Mouse (Mus musculus) forebrain, embryonic 13.5 days (tissue): ENCODE measurements around the gene Cdkal1. TPM values are rescaled to one million over a fixed set of nuclear protein-coding genes. Genes with fewer than 3 reads are reported as not detected.

ENCODE experiments used
- ATAC-seq: fragments of 200-750 bp; cut with Nextera tagmentation; 2 replicates; pipeline ENCODE4 v1.8.0; 2017
- H3K27ac ChIP-seq: fragments of 300-500 bp; sonication (generic); 2 replicates; pipeline ENCODE4 v1.5.1; 2015; ENCODE audit warnings: inconsistent platforms, mild to moderate bottlenecking, moderate library complexity
- H3K27me3 ChIP-seq: fragments of 300-500 bp; sonication (generic); 2 replicates; pipeline ENCODE4 v1.6.1; 2015; ENCODE audit warnings: mild to moderate bottlenecking, inconsistent platforms
- H3K36me3 ChIP-seq: fragments of 300-500 bp; sonication (generic); 2 replicates; pipeline ENCODE4 v1.6.1; 2015; ENCODE audit warnings: mild to moderate bottlenecking, inconsistent platforms; ENCODE audit not compliant: poor library complexity, severe bottlenecking
- H3K4me1 ChIP-seq: fragments of 300-500 bp; sonication (generic); 2 replicates; pipeline ENCODE4 v1.6.1; 2015; ENCODE audit warnings: inconsistent platforms
- H3K4me2 ChIP-seq: fragments of 300-500 bp; sonication (generic); 2 replicates; pipeline ENCODE4 v1.6.1; 2015; ENCODE audit warnings: inconsistent platforms, mild to moderate bottlenecking, moderate library complexity
- H3K4me3 ChIP-seq: fragments of 300-500 bp; sonication (generic); 2 replicates; pipeline ENCODE4 v1.5.1; 2015; ENCODE audit warnings: mild to moderate bottlenecking, inconsistent platforms
- H3K9ac ChIP-seq: fragments of 300-500 bp; sonication (generic); 2 replicates; pipeline ENCODE4 v1.6.1; 2015; ENCODE audit warnings: mild to moderate bottlenecking, inconsistent platforms
- H3K9me3 ChIP-seq: fragments of 300-500 bp; sonication (generic); replicated peaks from 2 replicates; pipeline ENCODE4 v1.6.1; 2016; ENCODE audit warnings: inconsistent platforms
- WGBS: fragments of 180-500 bp; shearing (Covaris S2); methylation state at CpG from one replicate; pipeline ENCODE4 v1.1.7; 2015; 5-methylcytosine and 5-hydroxymethylcytosine counted together
- polyA plus RNA-seq: library from polyadenylated mRNA; unstranded; fragments of >200 nt; fragmentation: Nextera tagmentation; extraction: Ambion mirVana; gene quantifications from 2 replicates; pipeline ENCODE4 v1.2.1, GENCODE M21; 2015

The Cdkal1 gene
- polyA plus RNA-seq, 1 experiment from 2014 or later = 29.5 TPM

- Histone ChIP-seq H3K9me3 (no peaks in the 10 kb centered on the region), H3K4me3 (no peak overlapping the region), H3K4me2 (no peak overlapping the region), H3K36me3 (no peaks in the 10 kb centered on the region), H3K27ac (no peak overlapping the region), H3K9ac (no peak overlapping the region), H3K4me1 (peaks cover 21% of the 10 kb centered on the region), H3K27me3 (no peaks in the 10 kb centered on the region)
- WGBS = 75% methylated on average over 2 of the region's 2 CpGs
- no peak for ATAC-seq
Observed at GRCm38 (mm10) chr13:29501173-29501572, 354.3 kb downstream of the Cdkal1 start.

DNA sequence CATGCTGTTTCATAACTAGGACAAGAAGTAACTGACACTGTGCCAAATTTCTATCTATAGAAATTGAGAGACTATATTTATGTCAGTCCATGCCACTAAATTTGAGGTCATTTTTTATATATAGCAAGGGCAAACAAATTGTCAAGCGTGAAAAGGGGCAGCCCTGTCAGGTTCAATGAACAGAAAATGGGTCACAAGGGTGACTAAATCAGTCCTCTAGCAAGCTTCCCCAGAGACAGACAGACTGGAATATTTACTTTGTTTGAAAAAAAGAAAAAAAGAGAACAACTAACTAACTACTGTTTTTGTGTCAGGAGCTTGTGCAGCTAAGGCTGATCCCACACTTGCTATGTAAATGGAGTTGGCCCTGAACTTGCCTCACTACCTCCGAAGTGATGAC is 355.7 kb downstream of the Cdkal1 start:
- peaks cover 13% of the 10 kb centered on the region for H3K4me1 ChIP-seq
- H3K4me2 ChIP-seq = no peak overlapping the region
- ATAC-seq = no peak
- no peaks in the 10 kb centered on the region for H3K27me3 ChIP-seq
- no peak overlapping the region for H3K9ac ChIP-seq
- no peak overlapping the region for H3K4me3 ChIP-seq
- H3K36me3 ChIP-seq = no peaks in the 10 kb centered on the region
- 78% methylated on average over 2 of the region's 2 CpGs for WGBS
- no peak overlapping the region for H3K27ac ChIP-seq
- no peaks in the 10 kb centered on the region for H3K9me3 ChIP-seq

DNA sequence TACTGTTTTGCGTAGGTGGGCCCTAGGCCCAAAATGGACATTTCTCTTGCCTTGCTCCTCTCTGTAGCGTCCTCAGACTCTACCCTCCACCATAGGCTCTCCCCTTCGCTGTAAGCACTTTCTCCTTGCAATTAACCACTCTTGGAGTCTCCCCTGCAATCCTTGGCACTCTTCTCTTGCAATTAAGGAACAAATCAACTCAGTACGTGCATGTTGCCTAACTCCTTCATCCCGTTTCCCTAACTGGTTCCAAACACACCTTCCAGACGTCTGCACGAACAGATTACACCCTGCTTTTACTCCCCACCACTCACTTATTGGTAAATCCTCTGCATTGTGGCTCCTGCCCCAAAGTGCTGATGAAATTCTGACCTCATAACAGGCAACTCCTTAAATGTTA is 358.2 kb downstream of the Cdkal1 start:
- Histone ChIP-seq H3K4me3 (no peak overlapping the region), H3K27me3 (no peaks in the 10 kb centered on the region), H3K9ac (no peak overlapping the region), H3K9me3 (no peaks in the 10 kb centered on the region), H3K27ac (no peak overlapping the region), H3K4me2 (no peak overlapping the region), H3K4me1 (no peaks in the 10 kb centered on the region), H3K36me3 (no peaks in the 10 kb centered on the region)
- ATAC-seq = no peak
- 79% methylated on average over 7 of the region's 7 CpGs for WGBS

GRCm38 (mm10) chr13:29490341-29490740 is 365.1 kb downstream of the Cdkal1 start:
- Histone ChIP-seq H3K4me1 (peaks cover 12% of the 10 kb centered on the region; the same call in 1 of the 2 replicates), H3K9me3 (no peaks in the 10 kb centered on the region), H3K27me3 (no peaks in the 10 kb centered on the region), H3K4me2 (no peak overlapping the region), H3K9ac (no peak overlapping the region), H3K36me3 (no peaks in the 10 kb centered on the region), H3K27ac (no peak overlapping the region), H3K4me3 (no peak overlapping the region)
- ATAC-seq = no peak
- WGBS = 66% methylated on average over 8 of the region's 8 CpGs

- 77% methylated on average over 5 of the region's 5 CpGs for WGBS
- Histone ChIP-seq H3K27ac (peak overlapping the region; percentile 21; the same call in 1 of the 2 replicates), H3K4me3 (no peak overlapping the region), H3K4me1 (peaks cover 12% of the 10 kb centered on the region; the same call in 1 of the 2 replicates), H3K36me3 (no peaks in the 10 kb centered on the region), H3K9me3 (no peaks in the 10 kb centered on the region), H3K4me2 (no peak overlapping the region), H3K27me3 (no peaks in the 10 kb centered on the region), H3K9ac (no peak overlapping the region)
- no peak for ATAC-seq
Observed at GRCm38 (mm10) chr13:29489476-29489875, 366.0 kb downstream of the Cdkal1 start.

- no peaks in the 10 kb centered on the region for H3K36me3 ChIP-seq
- no peaks in the 10 kb centered on the region for H3K27me3 ChIP-seq
- no peak overlapping the region for H3K4me3 ChIP-seq
- peaks cover 12% of the 10 kb centered on the region; the same call in 1 of the 2 replicates for H3K4me1 ChIP-seq
- no peak overlapping the region for H3K9ac ChIP-seq
- no peaks in the 10 kb centered on the region for H3K9me3 ChIP-seq
- H3K4me2 ChIP-seq = no peak overlapping the region
- ATAC-seq = peak; percentile 44
- WGBS = 40% methylated on average over 3 of the region's 3 CpGs
- H3K27ac ChIP-seq = peak overlapping the region; percentile 28; the same call in 1 of the 2 replicates
Observed at GRCm38 (mm10) chr13:29486709-29487108, 368.8 kb downstream of the Cdkal1 start.

DNA sequence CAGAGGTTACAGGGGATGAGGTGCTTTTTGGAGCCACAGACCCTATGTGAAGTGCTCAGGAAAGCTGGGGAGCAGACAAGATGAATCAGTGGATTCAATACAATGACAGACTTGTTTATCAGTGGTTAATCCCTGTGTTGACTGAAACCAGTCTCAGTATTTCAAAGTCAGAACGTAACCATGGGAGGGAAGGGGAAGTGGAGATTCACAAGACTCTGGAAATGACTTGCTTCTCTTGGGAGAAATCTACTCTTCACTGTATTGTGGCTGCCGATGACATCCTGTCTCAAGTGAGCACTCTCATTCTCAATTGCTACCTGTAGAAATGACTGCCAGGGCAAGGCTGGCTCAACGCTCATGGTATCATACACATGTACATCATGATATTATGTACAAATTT is 371.5 kb downstream of the Cdkal1 start:
- no peaks in the 10 kb centered on the region for H3K36me3 ChIP-seq
- H3K9me3 ChIP-seq = no peaks in the 10 kb centered on the region
- H3K4me3 ChIP-seq = no peak overlapping the region
- H3K27me3 ChIP-seq = no peaks in the 10 kb centered on the region
- H3K27ac ChIP-seq = no peak overlapping the region
- ATAC-seq = no peak
- peaks cover 12% of the 10 kb centered on the region; the same call in 1 of the 2 replicates for H3K4me1 ChIP-seq
- H3K4me2 ChIP-seq = no peak overlapping the region
- 79% methylated on average over 3 of the region's 3 CpGs for whole genome bisulfite sequencing
- no peak overlapping the region for H3K9ac ChIP-seq

GRCm38 (mm10) chr13:29482147-29482863 is 373.2 kb downstream of the Cdkal1 start:
- Histone ChIP-seq H3K9me3 (no peaks in the 10 kb centered on the region), H3K4me1 (peaks cover 12% of the 10 kb centered on the region; the same call in 1 of the 2 replicates), H3K27ac (no peak overlapping the region), H3K4me3 (no peak overlapping the region), H3K9ac (no peak overlapping the region), H3K27me3 (no peaks in the 10 kb centered on the region), H3K4me2 (no peak overlapping the region), H3K36me3 (no peaks in the 10 kb centered on the region)
- ATAC-seq = no peak
- WGBS = 63% methylated on average over 9 of the region's 9 CpGs

- Histone ChIP-seq H3K9me3 (no peaks in the 10 kb centered on the region), H3K27me3 (no peaks in the 10 kb centered on the region), H3K4me2 (no peak overlapping the region), H3K4me3 (no peak overlapping the region), H3K36me3 (no peaks in the 10 kb centered on the region), H3K4me1 (no peaks in the 10 kb centered on the region), H3K9ac (no peak overlapping the region), H3K27ac (no peak overlapping the region)
- ATAC-seq = no peak
- WGBS = 84% methylated on average over 4 of the region's 4 CpGs
Observed at GRCm38 (mm10) chr13:29476421-29476820, 379.1 kb downstream of the Cdkal1 start.

GRCm38 (mm10) chr13:29474301-29474700 is 381.2 kb downstream of the Cdkal1 start:
- Histone ChIP-seq H3K27me3 (no peaks in the 10 kb centered on the region), H3K9me3 (no peaks in the 10 kb centered on the region), H3K4me3 (no peak overlapping the region), H3K36me3 (no peaks in the 10 kb centered on the region), H3K9ac (no peak overlapping the region), H3K4me1 (no peaks in the 10 kb centered on the region), H3K4me2 (no peak overlapping the region), H3K27ac (no peak overlapping the region)
- 95% methylated on average over 9 of the region's 9 CpGs for WGBS
- ATAC-seq = no peak

- WGBS = 100% methylated on average over 1 of the region's 1 CpGs
- ATAC-seq = no peak
- no peak overlapping the region for H3K4me2 ChIP-seq
- H3K27ac ChIP-seq = no peak overlapping the region
- H3K27me3 ChIP-seq = no peaks in the 10 kb centered on the region
- H3K9me3 ChIP-seq = no peaks in the 10 kb centered on the region
- no peak overlapping the region for H3K9ac ChIP-seq
- no peaks in the 10 kb centered on the region for H3K36me3 ChIP-seq
- H3K4me1 ChIP-seq = no peaks in the 10 kb centered on the region
- no peak overlapping the region for H3K4me3 ChIP-seq
Observed at GRCm38 (mm10) chr13:29473779-29474178, 381.7 kb downstream of the Cdkal1 start.

DNA sequence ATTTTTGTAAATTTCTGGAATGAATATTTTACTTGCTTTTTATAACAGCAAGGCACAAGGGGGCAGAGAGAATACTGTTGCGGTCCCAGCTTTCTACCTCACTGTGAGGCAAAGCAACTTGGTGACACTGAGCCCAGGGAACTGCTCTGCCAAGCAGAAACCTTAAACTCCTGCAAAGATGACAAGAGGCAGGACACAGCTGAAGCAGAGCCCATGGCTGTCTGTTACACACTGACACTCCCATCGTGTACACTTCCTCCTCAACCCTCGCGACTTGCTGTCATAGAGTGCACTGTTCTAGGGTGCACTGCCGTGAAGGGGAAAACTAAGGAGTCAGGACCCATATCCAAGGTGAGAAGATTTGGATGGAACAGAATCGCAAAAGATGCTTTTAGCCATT is 393.2 kb downstream of the Cdkal1 start:
- no peaks in the 10 kb centered on the region for H3K36me3 ChIP-seq
- no peak overlapping the region for H3K4me3 ChIP-seq
- H3K9me3 ChIP-seq = no peaks in the 10 kb centered on the region
- no peak overlapping the region for H3K4me2 ChIP-seq
- no peaks in the 10 kb centered on the region for H3K27me3 ChIP-seq
- WGBS = 90% methylated on average over 6 of the region's 6 CpGs
- no peak overlapping the region for H3K9ac ChIP-seq
- no peak overlapping the region for H3K27ac ChIP-seq
- no peaks in the 10 kb centered on the region for H3K4me1 ChIP-seq
- no peak for ATAC-seq

DNA sequence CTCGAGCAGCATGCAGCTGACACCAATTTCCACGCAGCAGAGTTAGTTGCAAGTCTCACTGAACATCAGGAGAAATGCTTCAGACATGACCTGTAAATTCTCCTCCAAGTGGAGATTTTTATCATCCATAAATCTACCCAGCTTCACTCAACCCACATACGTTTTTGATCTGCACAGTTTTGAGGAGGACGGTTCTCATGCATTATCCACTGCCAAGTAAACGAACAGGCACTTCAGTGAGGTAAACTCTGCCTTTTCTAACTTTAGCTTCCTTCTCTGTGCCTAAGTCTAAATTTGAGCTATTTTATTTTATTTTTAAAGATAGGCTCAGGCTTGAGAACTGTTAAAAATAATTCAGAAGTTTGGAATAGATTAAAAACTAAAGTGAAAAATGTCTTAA is 394.7 kb downstream of the Cdkal1 start:
- Histone ChIP-seq H3K4me1 (no peaks in the 10 kb centered on the region), H3K27ac (no peak overlapping the region), H3K9ac (no peak overlapping the region), H3K36me3 (no peaks in the 10 kb centered on the region), H3K27me3 (no peaks in the 10 kb centered on the region), H3K4me2 (no peak overlapping the region), H3K9me3 (no peaks in the 10 kb centered on the region), H3K4me3 (no peak overlapping the region)
- no peak for ATAC-seq
- WGBS = 89% methylated on average over 5 of the region's 5 CpGs
